Mouse (Mus musculus) kidney, adult 2 months (tissue): ENCODE measurements at regions not wholly inside any gene's neighbourhood (a gene's known extent, or its start where the extent isn't known, plus 50 kb on each side); places are given as distances from the start of the nearest gene placed in this dataset.
A peak's percentile ranks its signal among the peaks of the same experiment; 100 is the strongest.

Source experiments
- DNase-seq: peaks from one replicate; pipeline ENCODE4 v3.0.0; 2021
- H3K27ac ChIP-seq: fragments of 200-500 bp; 2 replicates; pipeline ENCODE4 v1.5.1; 2012; ENCODE audit warnings: low read depth, low read length, control low read depth, inconsistent platforms; ENCODE audit not compliant: insufficient read depth
- H3K27me3 ChIP-seq: fragments of 200-500 bp; replicated peaks from 2 replicates; pipeline ENCODE4 v1.6.1; 2012; ENCODE audit warnings: mild to moderate bottlenecking, moderate library complexity, low read length, inconsistent platforms; ENCODE audit not compliant: control insufficient read depth, insufficient read depth
- H3K36me3 ChIP-seq: fragments of 200-500 bp; 2 replicates; pipeline ENCODE4 v1.6.1; 2012; ENCODE audit warnings: mild to moderate bottlenecking, moderate library complexity, low read length, inconsistent platforms; ENCODE audit not compliant: control insufficient read depth, insufficient read depth
- H3K4me1 ChIP-seq: fragments of 200-500 bp; 2 replicates; pipeline ENCODE4 v1.6.1; 2011; ENCODE audit warnings: low read length; ENCODE audit not compliant: control insufficient read depth, insufficient read depth
- H3K4me3 ChIP-seq: fragments of 200-500 bp; 2 replicates; pipeline ENCODE4 v1.5.1; 2011; ENCODE audit warnings: mild to moderate bottlenecking, low read depth, low read length, control low read depth; ENCODE audit not compliant: insufficient read depth
- CTCF ChIP-seq: fragments of 200-500 bp; conservative IDR thresholded peaks from 2 replicates; pipeline ENCODE4 v1.5.1; 2011; ENCODE audit warnings: low read depth, mild to moderate bottlenecking, control low read depth, low read length, moderate library complexity, mixed read lengths; ENCODE audit not compliant: insufficient read depth, insufficient read length
- POLR2A ChIP-seq: fragments of 200-500 bp; IDR thresholded peaks from one replicate; pipeline ENCODE4 v1.6.1; 2011; ENCODE audit warnings: low read depth, low read length, control low read depth
- WGBS: fragments of 180-500 bp; shearing (Covaris S2); methylation state at CpG from one replicate; pipeline ENCODE4 v1.1.7; 2018; 5-methylcytosine and 5-hydroxymethylcytosine counted together

DNA sequence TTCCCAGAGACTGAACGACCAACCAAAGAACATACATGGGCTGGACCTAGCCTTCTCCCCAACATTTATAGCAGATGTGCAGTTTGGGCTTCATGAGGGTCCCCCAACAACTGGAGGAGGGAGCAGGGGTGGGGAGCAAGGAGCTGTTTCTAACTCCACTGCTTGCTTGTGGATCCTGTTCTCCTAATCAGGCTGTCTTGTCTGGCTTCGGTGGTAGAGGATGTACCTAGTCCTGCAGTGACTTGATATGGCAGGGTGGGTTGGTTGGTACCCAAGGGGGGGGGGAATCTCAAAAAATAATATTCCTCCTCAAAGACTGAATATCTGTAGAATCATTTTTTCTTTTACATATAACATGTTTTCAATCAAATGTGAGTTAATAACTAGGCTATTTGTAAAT, 168.3 kb upstream of the Jmjd1c start:
- H3K27ac ChIP-seq, result no peak overlapping the region

DNA sequence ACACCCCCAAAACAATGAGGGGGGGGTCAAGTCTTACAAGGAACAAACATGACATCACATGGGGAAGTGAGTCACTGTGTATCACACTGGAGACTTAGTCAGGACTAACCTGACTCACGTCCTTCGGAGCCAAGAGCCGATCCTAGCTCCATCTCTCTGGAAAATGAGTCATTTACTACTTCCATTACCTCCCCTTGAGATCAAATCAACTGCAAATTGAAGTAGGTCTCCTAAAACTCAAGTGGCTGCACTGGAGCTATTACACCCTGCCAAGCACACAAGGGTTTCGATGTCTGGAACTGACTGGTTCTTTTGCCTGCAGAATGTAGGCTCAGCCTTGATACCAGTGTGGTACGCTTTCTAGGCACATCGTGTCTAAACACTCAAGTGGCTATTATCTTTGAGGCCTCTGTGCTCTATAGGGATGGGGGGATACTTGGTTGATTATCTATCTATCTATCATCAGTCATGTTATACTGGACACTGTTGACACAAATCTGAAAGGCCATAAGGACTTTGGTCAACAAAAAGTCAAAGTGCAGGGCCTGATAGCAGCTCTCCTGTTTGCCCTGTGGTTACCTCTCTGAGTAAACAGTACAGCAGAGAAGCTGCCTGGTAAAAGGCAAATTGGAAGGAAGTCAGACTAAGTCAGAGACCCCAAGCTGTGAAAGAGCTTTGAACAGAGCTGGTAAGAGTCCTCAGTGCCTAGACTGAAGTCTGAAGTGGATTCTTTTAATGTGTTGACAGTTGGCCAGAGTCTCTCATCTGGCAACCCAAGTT, 167.5 kb upstream of the Jmjd1c start:
- peak; percentile 47 for DNase-seq
- no peak for TF ChIP-seq CTCF
- no peak for TF ChIP-seq POLR2A
- peaks cover 7% of the 10 kb centered on the region for H3K4me1 ChIP-seq
- no peaks in the 10 kb centered on the region for H3K27me3 ChIP-seq
- no peak overlapping the region for H3K27ac ChIP-seq
- 70% methylated on average over 6 of the region's 6 CpGs for whole genome bisulfite sequencing
- H3K4me3 ChIP-seq, result no peak overlapping the region
- no peaks in the 10 kb centered on the region for H3K36me3 ChIP-seq

More for the DNA sequence above, 168.3 kb upstream of the Jmjd1c start:
- Histone ChIP-seq H3K27me3 (no peaks in the 10 kb centered on the region), H3K36me3 (no peaks in the 10 kb centered on the region), H3K4me3 (no peak overlapping the region), H3K4me1 (peaks cover 7% of the 10 kb centered on the region)
- no peak for DNase-seq
- TF ChIP-seq POLR2A, result no peak
- WGBS, result 85% methylated on average over 2 of the region's 2 CpGs

- Histone ChIP-seq H3K27me3 (no peaks in the 10 kb centered on the region), H3K36me3 (no peaks in the 10 kb centered on the region), H3K4me3 (no peak overlapping the region), H3K27ac (peak overlapping the region; percentile 26), H3K4me1 (peaks cover 7% of the 10 kb centered on the region)
- peak; percentile 88 for DNase-seq
- TF ChIP-seq POLR2A (no peak), CTCF (no peak)
- WGBS, result 33% methylated on average over 10 of the region's 10 CpGs
Observed at GRCm38 (mm10) chr10:66930563-66930962, 165.4 kb upstream of the Jmjd1c start.

DNA sequence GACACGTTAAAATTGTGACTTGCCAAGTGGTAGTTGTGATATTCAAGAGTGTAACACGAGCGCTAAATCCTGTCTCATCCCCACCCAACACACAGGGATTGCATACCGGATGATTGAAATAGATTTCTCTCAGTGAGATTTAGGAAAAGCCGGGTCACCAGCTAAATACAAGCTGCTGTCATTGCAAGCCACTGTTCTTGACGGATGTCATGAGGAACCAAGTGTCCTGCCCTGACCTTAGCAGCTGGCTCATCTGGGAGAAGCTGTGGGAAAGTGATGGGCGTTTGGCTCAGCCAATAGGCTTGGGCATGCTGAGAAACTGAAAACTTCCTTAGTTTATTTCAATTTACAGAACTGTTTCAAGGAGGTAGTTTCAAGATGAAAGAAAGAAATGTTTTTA, 164.4 kb upstream of the Jmjd1c start:
- peak; percentile 85 for DNase-seq
- Histone ChIP-seq H3K27ac (no peak overlapping the region), H3K27me3 (no peaks in the 10 kb centered on the region), H3K36me3 (no peaks in the 10 kb centered on the region), H3K4me1 (peaks cover 7% of the 10 kb centered on the region), H3K4me3 (no peak overlapping the region)
- TF ChIP-seq POLR2A, result no peak
- no peak for TF ChIP-seq CTCF
- WGBS, result 65% methylated on average over 7 of the region's 7 CpGs

DNA sequence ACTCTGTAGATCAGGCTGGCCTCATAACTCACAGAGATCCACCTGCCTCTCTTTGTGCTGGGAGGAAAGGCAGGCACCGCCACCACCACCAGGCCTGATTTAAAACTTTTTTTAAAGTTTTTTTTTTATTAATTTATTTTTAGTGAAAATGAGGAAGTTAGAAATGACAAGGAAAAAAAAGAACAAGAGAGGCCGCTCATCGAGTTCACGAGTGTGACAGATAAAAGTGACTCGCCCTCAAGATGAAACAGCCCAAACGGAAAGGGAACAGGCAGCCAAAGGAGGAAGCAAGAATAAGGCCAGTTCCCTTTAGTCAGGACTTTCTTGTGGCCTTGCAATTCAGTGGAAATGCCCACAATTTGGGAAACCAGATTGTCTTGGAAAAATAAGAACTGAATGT, 163.4 kb upstream of the Jmjd1c start:
- peak; percentile 72 for DNase-seq
- Histone ChIP-seq H3K27ac (no peak overlapping the region), H3K27me3 (no peaks in the 10 kb centered on the region), H3K36me3 (no peaks in the 10 kb centered on the region), H3K4me3 (no peak overlapping the region), H3K4me1 (peaks cover 7% of the 10 kb centered on the region)
- no peak for TF ChIP-seq POLR2A
- TF ChIP-seq CTCF, result no peak
- 74% methylated on average over 6 of the region's 6 CpGs for WGBS

DNA sequence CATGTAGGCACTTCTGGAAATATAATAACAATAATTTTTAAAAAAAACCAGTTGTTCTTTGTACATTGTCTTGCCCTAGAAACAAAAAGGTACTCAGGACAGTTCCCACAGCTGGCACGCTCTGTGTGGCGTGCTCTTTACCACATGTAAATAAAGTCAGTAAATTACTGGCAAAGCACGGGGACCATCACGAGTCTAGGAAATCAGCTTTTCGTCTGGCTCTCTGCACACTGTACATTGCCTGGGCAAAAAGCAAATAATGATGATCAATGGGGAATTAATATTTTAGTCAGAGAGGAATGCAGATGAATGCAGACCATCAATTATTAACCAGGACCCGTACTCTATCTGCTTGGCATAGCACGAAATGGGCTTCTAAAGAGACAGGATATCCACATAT, 162.2 kb upstream of the Jmjd1c start:
- no peaks in the 10 kb centered on the region for H3K27me3 ChIP-seq
- no peak for DNase-seq
- no peak overlapping the region for H3K27ac ChIP-seq
- peaks cover 7% of the 10 kb centered on the region for H3K4me1 ChIP-seq
- TF ChIP-seq POLR2A, result no peak
- no peak for TF ChIP-seq CTCF
- WGBS, result 61% methylated on average over 7 of the region's 7 CpGs
- no peaks in the 10 kb centered on the region for H3K36me3 ChIP-seq
- no peak overlapping the region for H3K4me3 ChIP-seq

GRCm38 (mm10) chr10:66935731-66936130, 160.2 kb upstream of the Jmjd1c start:
- Histone ChIP-seq H3K4me1 (peaks cover 4% of the 10 kb centered on the region), H3K36me3 (no peaks in the 10 kb centered on the region)
- 72% methylated on average over 6 of the region's 6 CpGs for WGBS

More at GRCm38 (mm10) chr10:66935731-66936130, 160.2 kb upstream of the Jmjd1c start:
- DNase-seq, result no peak
- Histone ChIP-seq H3K4me3 (no peak overlapping the region), H3K27ac (no peak overlapping the region), H3K27me3 (no peaks in the 10 kb centered on the region)
- TF ChIP-seq CTCF (no peak), POLR2A (no peak)
